Mouse (Mus musculus) MEL (cell line): ENCODE measurements at regions not wholly inside any gene's neighbourhood (a gene's known extent, or its start where the extent isn't known, plus 50 kb on each side); places are given as distances from the start of the nearest gene placed in this dataset.

ENCODE experiments used
- DNase-seq: peaks from one replicate; pipeline ENCODE4 v3.0.0; 2011; ENCODE audit warnings: low read depth, low spot score
- H3K27ac ChIP-seq: 2 replicates; pipeline ENCODE4 v1.5.1; 2012; ENCODE audit warnings: low read depth, mild to moderate bottlenecking, control low read depth, low read length, moderate library complexity; ENCODE audit not compliant: control insufficient read depth
- H3K27me3 ChIP-seq, 2 experiments: fragments of 150-350 bp in 1 of 2; sonication (generic) in 1 of 2; 2 replicates each; pipeline ENCODE4 v1.6.1; 2012; ENCODE audit warnings: low read length in 2 of 2, mild to moderate bottlenecking in 2 of 2, improper control_type of control experiment in 1 of 2, moderate library complexity in 1 of 2; ENCODE audit not compliant: insufficient read depth in 2 of 2, control insufficient read depth in 1 of 2
- H3K36me3 ChIP-seq, 2 experiments: 2 replicates each; pipeline ENCODE4 v1.6.1; 2012 to 2014; ENCODE audit warnings: low read length in 2 of 2, improper control_type of control experiment in 1 of 2, inconsistent platforms in 1 of 2, mild to moderate bottlenecking in 1 of 2; ENCODE audit not compliant: insufficient read depth in 2 of 2, control insufficient read depth in 1 of 2
- H3K4me1 ChIP-seq, 2 experiments: fragments of 150-350 bp in 1 of 2; sonication (generic) in 1 of 2; 2 replicates each; pipeline ENCODE4 v1.6.1; 2012; ENCODE audit warnings: low read length in 2 of 2, improper control_type of control experiment in 1 of 2, mild to moderate bottlenecking in 1 of 2; ENCODE audit not compliant: insufficient read depth in 2 of 2, control insufficient read depth in 1 of 2
- H3K4me3 ChIP-seq, 2 experiments: fragments of 150-350 bp in 1 of 2; sonication (generic) in 1 of 2; 2 replicates each; pipeline ENCODE4 v1.5.1; 2012; ENCODE audit warnings: low read depth in 2 of 2, low read length in 2 of 2, mild to moderate bottlenecking in 2 of 2, moderate library complexity in 2 of 2, control low read depth in 1 of 2, improper control_type of control experiment in 1 of 2; ENCODE audit not compliant: control insufficient read depth in 1 of 2, insufficient read depth in 1 of 2
- H3K79me2 ChIP-seq: 2 replicates; pipeline ENCODE4 v1.6.1; 2012; ENCODE audit warnings: mild to moderate bottlenecking, low read length, moderate library complexity; ENCODE audit not compliant: control insufficient read depth, poor library complexity, insufficient read depth
- H3K9ac ChIP-seq: 2 replicates; pipeline ENCODE4 v1.6.1; 2012; ENCODE audit warnings: low read depth, mild to moderate bottlenecking, control low read depth, low read length, moderate library complexity; ENCODE audit not compliant: control insufficient read depth, poor library complexity, severe bottlenecking
- H3K9me3 ChIP-seq: fragments of 150-350 bp; sonication (generic); replicated peaks from 2 replicates; pipeline ENCODE4 v1.6.1; 2012; ENCODE audit warnings: mild to moderate bottlenecking, low read length, improper control_type of control experiment, moderate library complexity; ENCODE audit not compliant: insufficient read depth
- CHD1 ChIP-seq: IDR thresholded peaks from 2 replicates; pipeline ENCODE4 v1.6.1; 2012; ENCODE audit warnings: low read depth, mild to moderate bottlenecking, inconsistent platforms, low read length, improper control_type of control experiment
- CTCF ChIP-seq, 3 experiments: IDR thresholded peaks in 2 of 3; conservative IDR thresholded peaks in 1 of 3; 2 replicates each; pipeline ENCODE4 v1.5.1; 2011 to 2012; ENCODE audit warnings: low read length in 3 of 3, low read depth in 2 of 3, mild to moderate bottlenecking in 2 of 3, improper control_type of control experiment in 1 of 3, inconsistent platforms in 1 of 3, mixed read lengths in 1 of 3, moderate library complexity in 1 of 3; ENCODE audit not compliant: control insufficient read depth in 1 of 3, insufficient read depth in 1 of 3, poor library complexity in 1 of 3, severe bottlenecking in 1 of 3
- E2F4 ChIP-seq: IDR thresholded peaks from 2 replicates; pipeline ENCODE4 v1.6.1; 2011; ENCODE audit warnings: low read depth, low read length, improper control_type of control experiment, borderline replicate concordance
- EP300 ChIP-seq, 2 experiments: IDR thresholded peaks; 2 replicates each; pipeline ENCODE4 v1.6.1; 2011; ENCODE audit warnings: improper control_type of control experiment in 2 of 2, low read length in 2 of 2, low read depth in 1 of 2, mild to moderate bottlenecking in 1 of 2
- HCFC1 ChIP-seq: IDR thresholded peaks from 2 replicates; pipeline ENCODE4 v1.6.1; 2012; ENCODE audit warnings: low read depth, mild to moderate bottlenecking, inconsistent platforms, low read length, improper control_type of control experiment, moderate library complexity
- KAT2A ChIP-seq: conservative IDR thresholded peaks from 2 replicates; pipeline ENCODE4 v1.6.1; 2012; ENCODE audit warnings: low read depth, low read length, improper control_type of control experiment, inconsistent platforms
- MAZ ChIP-seq: IDR thresholded peaks from 2 replicates; pipeline ENCODE4 v1.6.1; 2012; ENCODE audit warnings: low read depth, mild to moderate bottlenecking, inconsistent platforms, low read length, improper control_type of control experiment
- MXI1 ChIP-seq: IDR thresholded peaks from 2 replicates; pipeline ENCODE4 v1.6.1; 2011; ENCODE audit warnings: mild to moderate bottlenecking, low read depth, low read length, improper control_type of control experiment
- NELFE ChIP-seq: IDR thresholded peaks from 2 replicates; pipeline ENCODE4 v1.6.1; 2011; ENCODE audit warnings: low read depth, low read length, improper control_type of control experiment
- NRF1 ChIP-seq: IDR thresholded peaks from 2 replicates; pipeline ENCODE4 v1.6.1; 2014; ENCODE audit warnings: low read depth, mild to moderate bottlenecking, inconsistent platforms, low read length, improper control_type of control experiment, moderate library complexity; ENCODE audit not compliant: poor library complexity, insufficient read depth, severe bottlenecking
- POLR2AphosphoS2 ChIP-seq: IDR thresholded peaks from 2 replicates; pipeline ENCODE4 v1.6.1; 2011; ENCODE audit warnings: low read length, improper control_type of control experiment
- POLR2AphosphoS5 ChIP-seq: IDR thresholded peaks from 2 replicates; pipeline ENCODE4 v1.6.1; 2012; ENCODE audit warnings: low read depth, borderline replicate concordance, mild to moderate bottlenecking, inconsistent platforms, low read length, moderate library complexity, mixed read lengths
- RAD21 ChIP-seq: IDR thresholded peaks from 2 replicates; pipeline ENCODE4 v1.6.1; 2011; ENCODE audit warnings: mild to moderate bottlenecking, low read depth, low read length, improper control_type of control experiment
- RCOR1 ChIP-seq: IDR thresholded peaks from 2 replicates; pipeline ENCODE4 v1.6.1; 2012; ENCODE audit warnings: low read depth, mild to moderate bottlenecking, inconsistent platforms, low read length, improper control_type of control experiment
- SIN3A ChIP-seq: IDR thresholded peaks from 2 replicates; pipeline ENCODE4 v1.6.1; 2012; ENCODE audit warnings: low read length, improper control_type of control experiment, inconsistent platforms
- SMC3 ChIP-seq: IDR thresholded peaks from 2 replicates; pipeline ENCODE4 v1.6.1; 2011; ENCODE audit warnings: low read depth, low read length, improper control_type of control experiment
- TAL1 ChIP-seq: IDR thresholded peaks from 2 replicates; pipeline ENCODE4 v1.6.1; 2012; ENCODE audit warnings: mild to moderate bottlenecking, inconsistent platforms, low read length, moderate library complexity, mixed read lengths
- TCF12 ChIP-seq: IDR thresholded peaks from 2 replicates; pipeline ENCODE4 v1.6.1; 2014; ENCODE audit warnings: low read depth, mild to moderate bottlenecking, inconsistent platforms, low read length, improper control_type of control experiment, moderate library complexity
- UBTF ChIP-seq: IDR thresholded peaks from 2 replicates; pipeline ENCODE4 v1.6.1; 2012; ENCODE audit warnings: low read depth, mild to moderate bottlenecking, inconsistent platforms, low read length, improper control_type of control experiment, moderate library complexity, borderline replicate concordance; ENCODE audit not compliant: insufficient read depth
- USF2 ChIP-seq, 2 experiments: IDR thresholded peaks; 2 replicates each; pipeline ENCODE4 v1.6.1; 2011 to 2012; ENCODE audit warnings: improper control_type of control experiment in 2 of 2, low read length in 2 of 2, borderline replicate concordance in 1 of 2, inconsistent platforms in 1 of 2, low read depth in 1 of 2, mild to moderate bottlenecking in 1 of 2; ENCODE audit not compliant: insufficient read depth in 1 of 2
- ZC3H11A ChIP-seq: IDR thresholded peaks from 2 replicates; pipeline ENCODE4 v1.6.1; 2012; ENCODE audit warnings: low read depth, mild to moderate bottlenecking, inconsistent platforms, low read length, improper control_type of control experiment
- ZKSCAN1 ChIP-seq: IDR thresholded peaks from 2 replicates; pipeline ENCODE4 v1.6.1; 2012; ENCODE audit warnings: low read depth, mild to moderate bottlenecking, inconsistent platforms, low read length, improper control_type of control experiment, moderate library complexity
- ZMIZ1 ChIP-seq: IDR thresholded peaks from 2 replicates; pipeline ENCODE4 v1.6.1; 2012; ENCODE audit warnings: low read depth, mild to moderate bottlenecking, inconsistent platforms, low read length, improper control_type of control experiment, moderate library complexity

- Histone ChIP-seq H3K36me3 (no peaks in the 10 kb centered on the region), H3K27ac (no peak overlapping the region), H3K9me3 (no peaks in the 10 kb centered on the region), H3K79me2 (no peaks in the 10 kb centered on the region), H3K4me3 (no peak overlapping the region), H3K4me1 (no peaks in the 10 kb centered on the region), H3K27me3 (no peaks in the 10 kb centered on the region), H3K9ac (no peak overlapping the region)
- TF ChIP-seq E2F4, result no peak
- TF ChIP-seq MAZ, result no peak
- TF ChIP-seq ZC3H11A, result no peak
- TF ChIP-seq ZKSCAN1, result no peak
- no peak for TF ChIP-seq HCFC1
- TF ChIP-seq POLR2AphosphoS2, result no peak
- no peak for TF ChIP-seq TAL1
- no peak for TF ChIP-seq NELFE
- TF ChIP-seq KAT2A, result no peak
- TF ChIP-seq SMC3, result no peak
- TF ChIP-seq RAD21, result no peak
- no peak for TF ChIP-seq EP300 (IDR thresholded peaks at IDR 0.05; ENCODE audit: low read depth in 1 of 2, low read length in 2 of 2)
- no peak for TF ChIP-seq USF2 (IDR thresholded peaks at IDR 0.05; ENCODE audit: borderline replicate concordance in 1 of 2, insufficient read depth in 1 of 2, low read depth in 1 of 2, low read length in 2 of 2)
- no peak for TF ChIP-seq CTCF (IDR thresholded peaks at IDR 0.05 in 2 of 3, conservative IDR thresholded peaks at IDR 0.05 in 1 of 3; ENCODE audit: control insufficient read depth in 1 of 3, insufficient read depth in 1 of 3, low read depth in 2 of 3, low read length in 3 of 3, poor library complexity in 1 of 3, severe bottlenecking in 1 of 3)
- no peak for TF ChIP-seq ZMIZ1
- no peak for TF ChIP-seq CHD1
- DNase-seq, result no peak
These were observed 253.2 kb upstream of the Impg1 start for GRCm38 (mm10) chr9:80718516-80718915.

GRCm38 (mm10) chr9:80709781-80710180 is 244.5 kb upstream of the Impg1 start:
- Histone ChIP-seq H3K27me3 (no peaks in the 10 kb centered on the region), H3K4me3 (no peak overlapping the region), H3K36me3 (no peaks in the 10 kb centered on the region), H3K9me3 (no peaks in the 10 kb centered on the region), H3K9ac (no peak overlapping the region), H3K4me1 (no peaks in the 10 kb centered on the region), H3K27ac (no peak overlapping the region), H3K79me2 (no peaks in the 10 kb centered on the region)
- TF ChIP-seq ZC3H11A (no peak), EP300 (IDR thresholded peaks at IDR 0.05; ENCODE audit: low read depth in 1 of 2, low read length in 2 of 2) (no peak), UBTF (no peak), NRF1 (no peak), RAD21 (no peak), RCOR1 (no peak), POLR2AphosphoS5 (no peak), SIN3A (no peak), TAL1 (no peak), MAZ (no peak), TCF12 (no peak), MXI1 (no peak)
- DNase-seq, result no peak
